ENCODE assay signal across 12 mouse cellular contexts in the genomic region with DNA sequence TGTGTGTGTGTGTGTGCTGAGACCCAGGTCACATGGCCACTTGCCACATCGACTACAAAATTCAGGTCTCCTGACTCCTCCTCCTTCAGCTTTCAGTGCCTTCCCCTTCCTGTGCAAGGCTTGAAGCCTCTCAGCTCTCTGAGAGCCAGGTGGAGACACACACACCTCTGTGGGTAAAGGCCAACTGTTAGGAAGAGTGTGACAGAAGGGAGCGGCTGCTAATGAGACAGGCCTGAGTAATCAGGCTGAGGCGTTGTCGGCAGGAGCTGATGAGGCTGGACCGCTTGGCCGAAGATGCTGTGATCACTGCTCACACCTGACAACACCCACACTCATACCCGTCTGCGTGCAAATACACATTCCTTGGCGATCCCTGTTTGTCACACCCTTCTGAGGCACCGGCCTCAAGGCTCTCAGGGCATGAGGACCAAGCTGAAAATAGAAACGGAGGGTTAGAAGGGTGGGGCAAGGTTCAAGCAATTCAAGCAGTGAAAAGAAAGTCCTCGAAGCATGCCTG.
DNase-seq lines count a peak whose midpoint lies in the region; TF ChIP-seq lines count a peak whose summit lies in the region.
"Had no signal": no experiment of that assay in that cellular context is flagged by ENCODE, and none has a peak within 500 bp of the region (broad histone marks: within the 10 kb centered on the region; RNA-seq: fewer than 3 reads in every experiment).

No protein-coding gene starts in this region.

- peaks cover 8% of the 10 kb centered on the region for H3K9me3 ChIP-seq in CH12.LX (replicated peaks; ENCODE audit: low read length)

- DNase-seq in cerebellum, adult 11 months = peak; percentile 23
- DNase-seq in cerebellum, postnatal 10 days = no peak
- DNase-seq in CH12.LX (ENCODE audit: extremely low read depth) = no peak
- DNase-seq in cerebellum, postnatal 36 days = peak; percentile 35 to 38
- DNase-seq in lung, adult 2 months = peak; percentile 60
- no peak for DNase-seq in right cerebral cortex, postnatal 14 days
- DNase-seq in adrenal gland, postnatal 4 days (ENCODE audit: low spot score in 2 of 2) = no peak
- DNase-seq in left cerebral cortex, adult 8-10 months (ENCODE audit: low spot score in 2 of 2) = no peak
- DNase-seq: adrenal gland, adult 8-10 months; gastrocnemius, postnatal 36 days; heart, postnatal 4 days; lung, embryonic 14.5 days had no signal

- no peak for TF ChIP-seq RAD21 in CH12.LX (IDR thresholded peaks at IDR 0.05; ENCODE audit: low read depth, low read length)

- TF ChIP-seq EP300 in CH12.LX (IDR thresholded peaks at IDR 0.05; ENCODE audit: low read length) = no peak

- in situ Hi-C loops in CH12.LX (cut with MboI; ENCODE audit: low pct_ligation_motif_present, low pct_unique_long_range_greater_than_20kb, low sequenced_read_pairs) = loop anchor here (25.0 kb wide), 1 partner anchor 267 kb away; a partner anchor contains a TSS

- H3K27me3 ChIP-seq in CH12.LX (replicated peaks) = no peaks in the 10 kb centered on the region

- peaks cover 27 to 74% of the 10 kb centered on the region in 2 experiments for H3K4me1 ChIP-seq in CH12.LX (ENCODE audit: control insufficient read depth in 1 of 2, insufficient read depth in 2 of 2)
- H3K4me1 ChIP-seq in lung, adult 2 months (ENCODE audit: control insufficient read depth, insufficient read depth, low read length) = peaks cover 7% of the 10 kb centered on the region; the same call in 1 of the 2 replicates

- H3K36me3 ChIP-seq in CH12.LX (replicated peaks in 1 of 2; ENCODE audit: control insufficient read depth in 1 of 2, insufficient read depth in 1 of 2, low read length in 1 of 2) = peaks cover 21 to 72% of the 10 kb centered on the region in 2 experiments

- H3K79me2 ChIP-seq in CH12.LX (replicated peaks; ENCODE audit: control insufficient read depth, extremely low read depth, insufficient read depth, poor library complexity, severe bottlenecking) = no peaks in the 10 kb centered on the region; the same call in none of the 2 replicates

- no peak overlapping the region for H3K4me3 ChIP-seq in CH12.LX (replicated peaks in 1 of 3; ENCODE audit: low read depth in 2 of 3, low read length in 2 of 3, poor library complexity in 1 of 3)
- no peak overlapping the region for H3K4me3 ChIP-seq in lung, adult 2 months (replicated peaks; ENCODE audit: extremely low read depth, low read depth, low read length)

- no peak for TF ChIP-seq POLR2A in CH12.LX (IDR thresholded peaks at IDR 0.05; ENCODE audit: low read depth, low read length)
- TF ChIP-seq POLR2A in lung, adult 2 months (IDR thresholded peaks at IDR 0.05; ENCODE audit: borderline replicate concordance, extremely low read depth, low read depth, low read length) = no peak

- no peak overlapping the region for H3K27ac ChIP-seq in CH12.LX (ENCODE audit: insufficient read depth, low read depth)

- WGBS in lung, adult 2 months = 53% methylated on average over 12 of the region's 12 CpGs

- no peak overlapping the region for H3K9ac ChIP-seq in CH12.LX (ENCODE audit: insufficient read depth, low read depth)
- H3K9ac ChIP-seq: lung, embryonic 14.5 days had no signal

- dilution Hi-C loops in CH12.LX (cut with MboI; ENCODE audit: extremely low pct_ligation_motif_present, extremely low pct_unique_long_range_greater_than_20kb, low sequenced_read_pairs) = no loop called here

- H3K4me2 ChIP-seq in CH12.LX (ENCODE audit: insufficient read depth, low read depth, poor library complexity, severe bottlenecking) = no peak overlapping the region
- H3K4me2 ChIP-seq: lung, embryonic 14.5 days had no signal

- no peak for TF ChIP-seq CTCF in CH12.LX (conservative IDR thresholded peaks at IDR 0.05 in 1 of 2, IDR thresholded peaks at IDR 0.05 in 1 of 2; ENCODE audit: low read depth in 2 of 2, low read length in 2 of 2)
- TF ChIP-seq CTCF in lung, adult 2 months (IDR thresholded peaks at IDR 0.05; ENCODE audit: insufficient read depth, low read length) = no peak

TF ChIP-seq in CH12.LX, 34 proteins besides CTCF, POLR2A, EP300 and RAD21:
- TF ChIP-seq USF1 (IDR thresholded peaks at IDR 0.05; ENCODE audit: low read depth, low read length) (peak; percentile 2; the same call in 1 of the 2 replicates), MAFK (IDR thresholded peaks at IDR 0.05; ENCODE audit: insufficient replicate concordance, low read length) (no peak), NELFE (IDR thresholded peaks at IDR 0.05; ENCODE audit: low read depth, low read length) (no peak)

Comparison
In these comparisons a context has a peak if more than half of its experiments do, and no peak if none do; other contexts are left out.
1. DNase-seq: peak in cerebellum, adult 11 months (single experiment), cerebellum, postnatal 36 days (2 of 2) and lung, adult 2 months (single experiment); none in cerebellum, postnatal 10 days (0 of 2), CH12.LX (single experiment), right cerebral cortex, postnatal 14 days (single experiment), adrenal gland, postnatal 4 days (0 of 2) and left cerebral cortex, adult 8-10 months (0 of 2).